Mouse (Mus musculus): Measurements from ENCODE around the gene Map3k21. TPM values are rescaled to one million over a fixed set of nuclear protein-coding genes. Genes with fewer than 3 reads are reported as not detected.

Map3k21 gene
- polyA plus RNA-seq, 1 experiment from 2014 or later = 0.24 TPM

DNA sequence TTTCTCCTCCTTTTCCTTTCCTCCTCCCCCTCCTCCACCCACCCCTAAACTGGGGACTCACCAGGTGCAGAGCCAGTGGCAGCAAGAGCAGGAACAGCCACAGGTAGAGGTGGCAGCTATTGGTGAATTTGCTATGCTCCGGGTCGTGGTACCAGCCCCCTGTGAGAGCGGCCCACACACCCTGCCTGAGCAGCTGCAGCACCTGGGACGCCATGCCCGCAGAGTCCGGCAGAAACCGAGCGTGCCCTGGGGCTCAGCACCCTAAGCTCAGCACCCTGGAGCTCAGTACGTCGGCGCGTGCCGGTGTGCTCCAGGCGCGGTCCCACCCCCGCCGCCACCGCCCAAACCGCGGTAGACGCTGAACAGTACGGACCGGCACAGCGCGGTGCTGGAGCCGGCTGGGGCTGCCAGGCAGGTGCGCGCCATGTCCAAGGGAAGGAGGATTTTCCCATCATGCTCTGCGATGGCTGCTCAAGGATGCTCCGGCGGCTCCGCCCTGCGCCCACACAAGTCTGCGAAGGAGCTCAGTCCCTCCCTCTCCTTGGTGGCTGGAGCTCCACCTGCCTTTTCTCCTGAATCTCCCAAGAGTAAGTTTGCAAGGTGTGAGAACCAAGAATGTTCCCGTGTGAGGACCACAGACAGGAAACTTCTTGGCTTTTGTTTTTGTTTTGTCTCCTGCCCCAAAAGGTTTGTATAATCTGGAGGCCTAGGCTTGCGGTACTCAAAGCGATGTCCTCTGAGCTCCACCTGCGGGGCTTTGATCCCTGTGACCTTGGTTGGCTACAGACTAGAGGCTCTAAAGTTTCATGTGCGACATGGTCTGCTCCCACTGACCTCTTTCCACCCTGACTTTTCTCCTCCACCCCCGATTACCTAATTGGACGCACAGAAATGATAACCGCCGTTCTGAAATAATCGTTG lies 12.1 kb upstream of the Map3k21 start, which contains the start of gene Pcnx2:
Pcnx2 (minus strand) TSS at position 450 of the 921 bp plus-strand sequence.
- peaks cover 22% of the 10 kb centered on the region for H3K4me1 ChIP-seq (replicated peaks)
- peak; percentile 89 for ATAC-seq (ENCODE audit: low read depth)

DNA sequence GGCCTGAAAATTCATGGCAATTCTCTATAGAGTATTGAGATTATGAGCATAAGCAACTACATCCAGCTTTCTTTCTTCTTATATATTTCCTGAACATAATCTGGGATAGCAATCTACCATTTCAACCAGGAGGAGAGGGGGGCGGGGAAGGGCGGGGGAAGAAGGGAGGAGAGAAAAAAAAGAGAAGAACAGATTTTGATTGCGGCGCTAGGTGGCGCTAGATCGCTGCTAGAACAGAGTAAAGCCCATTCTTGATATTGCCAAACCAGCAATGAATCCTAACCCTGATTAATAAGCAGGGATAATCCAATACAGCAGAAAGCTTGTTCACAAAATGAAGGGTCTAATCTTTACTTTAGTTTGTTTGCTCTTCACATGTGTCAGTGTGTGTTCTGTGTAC lies 11.4 kb upstream of the Map3k21 start:
- Histone ChIP-seq H3K4me2 (peak overlapping the region; percentile 70), H3K9me3 (no peaks in the 10 kb centered on the region), H3K4me1 (replicated peaks) (peaks cover 22% of the 10 kb centered on the region), H3K9ac (peak overlapping the region; percentile 84), H3K27me3 (peaks cover 26% of the 10 kb centered on the region), H3K4me3 (peak overlapping the region; percentile 63), H3K27ac (replicated peaks) (no peak overlapping the region; the same call in 1 of the 2 replicates), H3K36me3 (no peaks in the 10 kb centered on the region)
- WGBS = under 1% methylated on average over 5 of the region's 6 CpGs
- ATAC-seq (ENCODE audit: low read depth) = no peak; the same call in 1 of the 2 replicates

More for the DNA sequence above, 12.1 kb upstream of the Map3k21 start, which contains the start of gene Pcnx2:
- peak within 1 kb of the TSS; percentile 70 for H3K4me2 ChIP-seq
- no peaks in the 10 kb centered on the region for H3K36me3 ChIP-seq
- peak within 1 kb of the TSS; percentile 84 for H3K9ac ChIP-seq
- H3K27ac ChIP-seq (replicated peaks) = peak within 1 kb of the TSS; percentile 52
- H3K9me3 ChIP-seq = no peaks in the 10 kb centered on the region
- 6% methylated on average over 44 of the region's 44 CpGs for WGBS
- H3K4me3 ChIP-seq = peak within 1 kb of the TSS; percentile 63
- peaks cover 26% of the 10 kb centered on the region for H3K27me3 ChIP-seq

DNA sequence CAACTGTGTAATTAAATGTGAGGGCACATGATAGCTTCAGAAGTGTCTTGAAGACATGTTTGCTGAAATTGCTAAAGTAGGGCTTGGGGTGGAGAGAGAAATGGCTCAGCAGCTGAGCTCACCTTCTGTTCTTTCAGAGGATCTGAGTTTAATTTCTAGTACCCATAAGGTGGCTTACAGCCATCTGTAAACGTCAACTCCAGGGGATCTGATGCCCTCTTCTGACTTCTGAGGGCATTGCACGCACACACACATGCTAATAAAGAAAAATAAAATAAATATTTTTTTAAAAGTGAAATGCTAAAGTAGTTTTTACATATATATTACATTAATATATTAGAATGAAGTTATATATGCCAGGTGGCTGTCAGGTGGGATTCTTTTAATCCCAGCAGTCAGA lies 9.1 kb upstream of the Map3k21 start:
- no peak overlapping the region for H3K4me3 ChIP-seq
- no peak overlapping the region for H3K9ac ChIP-seq
- H3K36me3 ChIP-seq = no peaks in the 10 kb centered on the region
- H3K4me2 ChIP-seq = no peak overlapping the region
- peaks cover 30% of the 10 kb centered on the region for H3K27me3 ChIP-seq
- H3K4me1 ChIP-seq (replicated peaks) = peaks cover 22% of the 10 kb centered on the region
- no peak for ATAC-seq (ENCODE audit: low read depth)
- H3K9me3 ChIP-seq = no peaks in the 10 kb centered on the region
- WGBS = 29% methylated on average over 2 of the region's 2 CpGs
- H3K27ac ChIP-seq (replicated peaks) = no peak overlapping the region

DNA sequence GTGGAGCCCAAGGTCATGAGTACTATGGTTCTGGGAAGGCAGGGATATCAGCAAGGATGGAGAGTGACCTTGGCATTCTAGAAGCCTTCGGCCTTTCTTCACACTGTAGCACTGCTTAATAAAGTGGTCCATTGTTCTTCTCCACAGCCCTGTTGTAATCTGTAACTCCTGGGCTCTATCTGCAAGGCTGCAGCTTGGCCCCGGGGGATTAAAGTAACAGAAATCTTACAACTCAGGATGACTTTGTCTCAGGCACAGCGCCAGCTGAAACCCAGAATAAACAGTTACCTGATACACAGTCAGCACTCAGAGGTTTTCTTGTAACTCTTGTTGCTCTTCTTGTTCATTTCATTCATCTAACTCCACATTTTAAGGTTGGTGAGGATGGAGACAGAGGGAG lies 7.7 kb upstream of the Map3k21 start:
- Histone ChIP-seq H3K27ac (replicated peaks) (no peak overlapping the region), H3K36me3 (no peaks in the 10 kb centered on the region), H3K4me3 (no peak overlapping the region), H3K4me2 (no peak overlapping the region), H3K4me1 (replicated peaks) (peaks cover 13% of the 10 kb centered on the region), H3K27me3 (peaks cover 27% of the 10 kb centered on the region), H3K9ac (no peak overlapping the region), H3K9me3 (no peaks in the 10 kb centered on the region)
- 57% methylated on average over 3 of the region's 3 CpGs for WGBS
- no peak for ATAC-seq (ENCODE audit: low read depth)

DNA sequence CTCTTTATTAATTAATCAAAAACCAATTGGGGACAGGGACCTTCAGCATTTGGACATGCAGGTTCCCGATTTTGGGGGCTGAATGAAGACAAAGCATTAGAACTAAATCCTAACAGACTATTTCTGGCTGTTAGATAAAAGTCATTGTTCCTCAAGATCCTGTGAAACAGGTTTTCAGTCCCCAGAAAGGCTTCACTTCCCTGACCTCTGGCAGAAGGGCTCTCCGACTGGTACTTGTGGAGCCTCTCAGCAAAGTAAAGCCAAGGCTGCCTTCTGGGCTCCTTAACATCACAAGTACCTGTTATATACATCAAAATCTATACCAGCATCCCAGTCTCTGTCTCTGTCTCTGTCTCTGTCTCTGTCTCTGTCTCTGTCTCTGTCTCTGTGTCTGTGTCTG lies 4.9 kb upstream of the Map3k21 start:
- Histone ChIP-seq H3K36me3 (no peaks in the 10 kb centered on the region), H3K27ac (replicated peaks) (no peak overlapping the region), H3K9ac (no peak overlapping the region), H3K4me1 (replicated peaks) (peaks cover 5% of the 10 kb centered on the region), H3K9me3 (no peaks in the 10 kb centered on the region), H3K4me2 (no peak overlapping the region), H3K27me3 (peaks cover 42% of the 10 kb centered on the region), H3K4me3 (no peak overlapping the region)
- 82% methylated on average over 2 of the region's 2 CpGs for WGBS
- no peak for ATAC-seq (ENCODE audit: low read depth)

DNA sequence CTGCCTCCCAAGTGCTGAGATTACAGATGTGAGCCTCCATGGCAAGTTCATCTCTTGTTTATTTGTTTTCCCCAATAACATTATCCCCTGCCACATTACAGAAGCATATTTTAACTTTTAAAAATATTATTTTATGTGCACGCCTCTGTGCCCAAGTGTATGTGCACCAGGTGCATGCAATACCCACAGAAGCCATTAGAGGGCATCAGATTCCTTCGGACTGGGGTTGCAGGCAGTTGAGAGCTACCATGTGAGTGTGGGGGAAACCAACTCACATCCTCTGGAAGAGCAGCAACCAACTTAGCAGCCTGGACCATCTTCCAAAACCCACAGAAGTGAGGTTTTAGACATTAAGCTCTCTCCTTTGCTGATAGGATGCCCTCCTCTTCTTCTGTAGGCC lies 2.9 kb upstream of the Map3k21 start:
- Histone ChIP-seq H3K4me3 (no peak overlapping the region), H3K27ac (replicated peaks) (no peak overlapping the region), H3K36me3 (no peaks in the 10 kb centered on the region), H3K27me3 (peaks cover 62% of the 10 kb centered on the region), H3K9ac (no peak overlapping the region), H3K4me2 (no peak overlapping the region), H3K4me1 (replicated peaks) (peaks cover 17% of the 10 kb centered on the region), H3K9me3 (no peaks in the 10 kb centered on the region)
- ATAC-seq (ENCODE audit: low read depth) = no peak
- 72% methylated on average over 2 of the region's 2 CpGs for WGBS

DNA sequence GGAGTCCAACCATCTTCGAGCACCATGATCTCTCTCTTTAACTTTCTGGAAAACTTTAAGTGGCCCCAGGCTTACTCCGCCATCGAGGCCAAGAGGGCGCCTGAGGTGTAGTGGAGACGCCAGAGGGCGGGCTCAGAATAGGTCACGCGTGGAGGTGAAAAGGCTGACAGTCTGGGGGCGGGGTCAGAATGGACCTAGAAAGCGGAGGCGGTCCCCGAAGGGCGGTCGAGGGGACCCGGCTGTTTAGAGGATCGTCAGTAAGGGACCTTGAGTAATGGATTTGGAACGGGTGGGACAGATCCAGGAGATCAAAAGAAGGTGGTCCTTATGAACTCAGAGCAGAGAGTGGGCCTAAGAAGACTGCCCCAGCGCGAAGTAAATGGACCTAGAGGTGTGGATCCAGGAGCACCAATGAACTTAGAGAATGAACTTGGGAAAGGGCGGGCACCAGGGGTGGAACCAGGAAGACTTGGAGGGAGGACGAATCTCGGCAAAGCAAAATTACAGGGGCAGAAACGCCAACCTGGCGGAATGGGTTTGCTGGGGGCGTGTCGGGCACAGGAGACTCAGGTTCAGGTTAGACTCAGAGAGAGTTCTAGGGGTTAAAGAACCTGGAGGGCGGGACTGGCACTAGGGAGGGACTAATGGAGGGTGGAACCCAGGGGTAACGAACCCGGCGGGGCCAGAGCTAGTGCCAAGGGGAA lies 437 bp upstream of the Map3k21 start:
- Histone ChIP-seq H3K27me3 (peaks cover 84% of the 10 kb centered on the region), H3K36me3 (no peaks in the 10 kb centered on the region), H3K4me3 (peak overlapping the region; percentile 49), H3K9me3 (no peaks in the 10 kb centered on the region), H3K4me2 (peak overlapping the region; percentile 92), H3K27ac (replicated peaks) (no peak overlapping the region), H3K4me1 (replicated peaks) (peaks cover 17% of the 10 kb centered on the region), H3K9ac (0 out of 2 replicates have a peak overlapping the region, but pooled peaks have one; percentile 60)
- ATAC-seq (ENCODE audit: low read depth) = 0 out of 2 replicates have a peak, but pooled peaks have one; percentile 21
- WGBS = 5% methylated on average over 30 of the region's 30 CpGs

DNA sequence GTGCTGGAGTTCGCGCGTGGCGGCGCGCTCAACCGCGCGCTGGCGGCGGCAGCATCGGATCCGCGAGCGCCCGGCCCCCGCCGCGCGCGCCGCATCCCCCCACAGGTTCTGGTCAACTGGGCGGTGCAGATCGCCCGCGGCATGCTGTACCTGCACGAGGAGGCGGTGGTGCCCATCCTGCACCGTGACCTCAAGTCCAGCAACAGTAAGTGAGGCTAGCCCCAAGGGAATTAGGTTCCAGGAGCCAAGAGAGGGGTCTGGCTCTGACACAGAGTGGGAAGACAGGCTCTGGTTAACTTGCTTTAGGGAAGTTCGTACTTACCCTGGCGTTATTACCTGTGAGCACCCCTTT lies 955 bp downstream of the Map3k21 start:
- Histone ChIP-seq H3K27ac (replicated peaks) (no peak overlapping the region), H3K4me3 (peak overlapping the region; percentile 49), H3K4me2 (peak overlapping the region; percentile 92), H3K9ac (peak overlapping the region; percentile 60), H3K9me3 (no peaks in the 10 kb centered on the region), H3K4me1 (replicated peaks) (peaks cover 17% of the 10 kb centered on the region), H3K27me3 (peaks cover 81% of the 10 kb centered on the region), H3K36me3 (no peaks in the 10 kb centered on the region)
- 3% methylated on average over 31 of the region's 31 CpGs for WGBS
- peak; percentile 56; the same call in 1 of the 2 replicates for ATAC-seq (ENCODE audit: low read depth)

DNA sequence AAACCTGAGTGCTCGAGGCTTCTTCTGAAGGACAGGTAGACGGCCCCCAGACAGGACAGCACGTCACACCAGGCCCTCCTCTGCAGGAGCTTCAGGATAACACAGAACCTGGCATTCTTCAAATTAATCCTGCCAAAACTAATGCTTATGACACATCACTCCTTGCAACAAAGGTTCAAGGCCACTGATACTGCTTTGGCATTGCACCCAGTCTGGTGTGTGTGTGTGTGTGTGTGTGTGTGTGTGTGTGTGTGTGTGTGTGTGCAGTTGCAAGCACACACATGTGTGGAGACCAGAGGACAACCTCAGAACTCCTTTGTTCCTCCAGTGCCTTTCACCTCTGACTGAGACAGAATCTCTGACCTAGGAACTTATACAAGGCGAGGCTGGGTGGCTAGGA lies 3.0 kb downstream of the Map3k21 start:
- H3K4me3 ChIP-seq = no peak overlapping the region
- H3K4me2 ChIP-seq = no peak overlapping the region
- peaks cover 17% of the 10 kb centered on the region for H3K4me1 ChIP-seq (replicated peaks)
- no peak for ATAC-seq (ENCODE audit: low read depth)
- WGBS = 90% methylated on average over 4 of the region's 4 CpGs
- no peak overlapping the region for H3K27ac ChIP-seq (replicated peaks)
- H3K36me3 ChIP-seq = no peaks in the 10 kb centered on the region
- H3K9ac ChIP-seq = no peak overlapping the region
- no peaks in the 10 kb centered on the region for H3K9me3 ChIP-seq
- H3K27me3 ChIP-seq = peaks cover 71% of the 10 kb centered on the region

DNA sequence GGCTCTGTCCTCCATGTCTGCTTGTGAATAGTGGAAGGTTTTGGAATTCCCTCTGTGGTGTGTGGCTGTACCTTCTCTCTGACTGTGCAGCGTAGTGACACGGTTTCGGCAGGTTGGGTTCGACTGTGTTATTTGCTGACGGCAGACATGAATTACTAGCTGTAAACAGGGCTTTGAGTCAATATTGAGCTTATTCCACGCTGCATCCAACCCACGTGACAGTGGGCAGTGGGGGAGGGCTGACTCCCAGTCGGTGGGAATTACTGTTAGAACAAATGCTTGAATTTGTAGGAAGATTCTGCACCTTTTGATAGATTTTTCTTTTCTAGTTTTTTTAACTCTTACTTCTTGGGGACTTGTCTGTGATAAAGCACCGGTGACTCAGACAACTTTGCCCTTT lies 4.1 kb downstream of the Map3k21 start:
- H3K36me3 ChIP-seq = no peaks in the 10 kb centered on the region
- no peaks in the 10 kb centered on the region for H3K9me3 ChIP-seq
- H3K4me1 ChIP-seq (replicated peaks) = peaks cover 17% of the 10 kb centered on the region
- peaks cover 66% of the 10 kb centered on the region for H3K27me3 ChIP-seq
- no peak overlapping the region for H3K27ac ChIP-seq (replicated peaks)
- no peak overlapping the region for H3K9ac ChIP-seq
- no peak overlapping the region for H3K4me2 ChIP-seq
- WGBS = 73% methylated on average over 9 of the region's 9 CpGs
- no peak overlapping the region for H3K4me3 ChIP-seq
- ATAC-seq (ENCODE audit: low read depth) = no peak

DNA sequence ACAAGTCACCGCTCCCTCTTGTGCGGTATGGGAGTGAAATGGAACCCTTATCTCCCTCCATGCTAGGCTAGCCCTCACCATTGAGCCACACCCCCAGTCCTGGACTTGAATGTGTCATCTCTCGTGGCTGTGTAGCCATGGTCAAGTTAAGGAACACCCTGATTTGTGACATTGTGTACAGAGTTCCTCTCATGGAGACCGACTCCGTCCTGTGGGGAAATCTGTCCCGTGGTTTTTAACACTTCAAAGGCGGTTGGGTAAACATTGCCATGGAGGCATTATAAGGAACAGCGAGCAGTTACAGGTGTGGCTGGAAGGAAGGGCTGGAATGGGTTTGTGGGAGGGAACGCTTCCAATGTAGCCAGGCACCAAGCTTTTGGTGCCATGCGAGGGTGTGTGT lies 6.8 kb downstream of the Map3k21 start:
- Histone ChIP-seq H3K27me3 (peaks cover 40% of the 10 kb centered on the region), H3K4me3 (no peak overlapping the region), H3K9me3 (no peaks in the 10 kb centered on the region), H3K4me1 (replicated peaks) (no peaks in the 10 kb centered on the region), H3K36me3 (no peaks in the 10 kb centered on the region), H3K4me2 (no peak overlapping the region), H3K27ac (replicated peaks) (no peak overlapping the region), H3K9ac (no peak overlapping the region)
- WGBS = 41% methylated on average over 10 of the region's 10 CpGs
- ATAC-seq (ENCODE audit: low read depth) = no peak

DNA sequence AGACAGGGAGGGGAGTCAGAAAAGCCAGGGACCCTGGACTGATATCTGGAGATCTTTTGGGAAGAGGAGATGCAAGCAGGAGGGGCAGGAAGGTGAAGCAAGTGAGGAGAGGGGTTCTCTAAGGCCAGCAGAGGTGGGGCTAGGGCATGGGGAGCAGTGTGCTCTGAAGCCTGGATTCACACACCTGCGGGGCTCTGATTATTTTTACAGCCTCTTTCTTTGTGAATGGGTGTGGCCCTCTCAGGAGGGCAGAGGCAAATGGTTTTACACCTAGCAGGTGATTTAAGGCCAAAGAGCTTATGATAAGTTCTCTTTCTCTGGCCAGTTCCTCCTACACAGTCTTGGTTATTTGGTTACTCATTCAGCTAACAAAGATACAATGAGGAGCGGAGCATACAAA lies 8.5 kb downstream of the Map3k21 start:
- Histone ChIP-seq H3K4me3 (no peak overlapping the region), H3K4me2 (no peak overlapping the region), H3K9ac (no peak overlapping the region), H3K4me1 (replicated peaks) (no peaks in the 10 kb centered on the region), H3K36me3 (no peaks in the 10 kb centered on the region), H3K27me3 (peaks cover 23% of the 10 kb centered on the region), H3K27ac (replicated peaks) (no peak overlapping the region), H3K9me3 (no peaks in the 10 kb centered on the region)
- ATAC-seq (ENCODE audit: low read depth) = no peak
- WGBS = 65% methylated on average over 2 of the region's 2 CpGs
